Mouse (Mus musculus) forebrain, embryonic 12.5 days (tissue): ENCODE measurements around the gene Gm49673. TPM values are rescaled to one million over a fixed set of nuclear protein-coding genes. Genes with fewer than 3 reads are reported as not detected.
"Not testable (repeated sequence)": the region's sequence is repeated elsewhere in the genome, so short reads cannot be mapped to it uniquely, and the experiment has no call there.

Source experiments
- ATAC-seq: fragments of 200-750 bp; cut with Nextera tagmentation; 2 replicates; pipeline ENCODE4 v1.8.0; 2017; ENCODE audit warnings: moderate TSS enrichment; ENCODE audit not compliant: low FRiP score
- H3K27ac ChIP-seq: fragments of 300-500 bp; sonication (generic); 2 replicates; pipeline ENCODE4 v1.5.1; 2016; ENCODE audit warnings: mild to moderate bottlenecking
- H3K27me3 ChIP-seq: fragments of 300-500 bp; sonication (generic); 2 replicates; pipeline ENCODE4 v1.6.1; 2016; ENCODE audit warnings: mild to moderate bottlenecking
- H3K36me3 ChIP-seq: fragments of 300-500 bp; sonication (generic); replicated peaks from 2 replicates; pipeline ENCODE4 v1.6.1; 2016; ENCODE audit warnings: mild to moderate bottlenecking
- H3K4me1 ChIP-seq: fragments of 300-500 bp; sonication (generic); 2 replicates; pipeline ENCODE4 v1.6.1; 2016
- H3K4me2 ChIP-seq: fragments of 300-500 bp; sonication (generic); 2 replicates; pipeline ENCODE4 v1.6.1; 2016; ENCODE audit warnings: mild to moderate bottlenecking, moderate library complexity
- H3K4me3 ChIP-seq: fragments of 300-500 bp; sonication (generic); replicated peaks from 2 replicates; pipeline ENCODE4 v1.5.1; 2016; ENCODE audit warnings: mild to moderate bottlenecking
- H3K9ac ChIP-seq: fragments of 300-500 bp; sonication (generic); 2 replicates; pipeline ENCODE4 v1.6.1; 2016; ENCODE audit warnings: mild to moderate bottlenecking
- H3K9me3 ChIP-seq: fragments of 300-500 bp; sonication (generic); 2 replicates; pipeline ENCODE4 v1.6.1; 2016
- WGBS: fragments of 180-500 bp; shearing (Covaris S2); methylation state at CpG from one replicate; pipeline ENCODE4 v1.1.7; 2016; 5-methylcytosine and 5-hydroxymethylcytosine counted together
- polyA plus RNA-seq: library from polyadenylated mRNA; unstranded; fragments of >200 nt; fragmentation: Nextera tagmentation; extraction: Ambion mirVana; gene quantifications from 2 replicates; pipeline ENCODE4 v1.2.1, GENCODE M21; 2016

Gm49673 gene
- polyA plus RNA-seq, 1 experiment from 2014 or later, result 0.29 TPM

DNA sequence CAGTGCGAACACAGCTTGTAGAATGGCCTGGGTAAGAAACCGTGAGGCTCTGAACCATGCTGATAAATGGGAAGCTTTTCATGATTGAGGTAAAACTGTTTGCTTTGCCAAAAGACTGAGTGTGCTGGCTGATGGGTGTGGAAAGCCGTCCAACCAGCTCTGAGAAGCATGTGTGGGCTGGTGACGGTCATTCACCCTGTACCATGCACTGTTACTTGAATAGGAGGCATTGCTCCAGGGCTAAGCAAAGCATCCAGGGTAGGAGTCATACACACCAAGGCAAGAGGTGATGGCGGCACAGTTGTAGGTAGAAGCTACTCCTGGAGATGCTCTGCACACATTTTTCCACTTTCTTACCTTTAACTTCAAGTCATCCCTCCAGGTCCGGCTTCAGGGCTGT is 23.0 kb downstream of the Gm49673 start:
- ATAC-seq, H3K4me2 ChIP-seq, H3K9me3 ChIP-seq, H3K4me3 ChIP-seq, H3K9ac ChIP-seq, H3K27ac ChIP-seq, H3K27me3 ChIP-seq, H3K4me1 ChIP-seq, H3K36me3 ChIP-seq: not testable (repeated sequence)
- WGBS, result 92% methylated on average over 3 of the region's 6 CpGs

DNA sequence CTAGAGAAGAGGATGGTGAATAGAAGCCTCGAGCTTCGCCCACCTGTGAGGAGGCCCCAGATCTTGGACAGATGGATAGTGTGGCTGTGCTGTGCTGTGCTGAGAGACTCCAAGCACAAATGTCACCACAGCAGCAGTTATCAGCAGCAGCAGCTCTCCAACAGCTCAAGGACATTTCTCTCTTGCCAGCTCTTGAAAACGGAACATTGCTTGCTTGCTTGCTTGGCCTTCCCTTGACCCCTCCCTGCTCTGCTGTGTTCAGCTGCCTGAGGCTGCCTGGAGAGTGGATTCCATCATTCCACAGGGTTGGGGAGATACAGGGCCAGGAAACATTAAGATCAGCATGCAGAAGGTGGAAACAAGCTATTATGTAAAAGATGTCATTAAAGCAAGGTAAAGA is 24.6 kb downstream of the Gm49673 start:
- H3K36me3 ChIP-seq, H3K27me3 ChIP-seq, H3K4me3 ChIP-seq, ATAC-seq, H3K4me1 ChIP-seq, H3K9me3 ChIP-seq, H3K9ac ChIP-seq, H3K4me2 ChIP-seq, H3K27ac ChIP-seq: not testable (repeated sequence)
- WGBS, result no CpG with 5 or more reads among the region's 3 CpGs

DNA sequence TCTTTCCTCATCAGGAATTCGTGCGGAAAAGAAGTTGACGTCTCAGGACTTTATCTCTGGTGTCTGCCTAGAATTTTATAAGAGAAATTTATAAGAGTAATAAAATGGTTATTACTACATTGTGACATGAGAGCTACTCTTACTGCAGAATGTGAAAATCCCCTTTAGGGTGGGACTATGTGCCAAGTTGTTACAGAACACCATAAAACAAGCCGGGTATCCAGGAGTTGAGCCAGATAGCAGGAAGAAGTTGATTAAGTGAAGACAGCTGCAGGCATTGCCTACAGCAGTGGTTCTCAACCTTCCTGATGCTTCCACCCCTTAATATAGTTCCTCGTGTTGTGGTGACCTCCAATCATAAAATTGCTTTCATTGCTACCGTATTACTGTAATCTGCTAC is 30.7 kb downstream of the Gm49673 start:
- not testable (repeated sequence) for ATAC-seq, H3K9me3 ChIP-seq, H3K9ac ChIP-seq, H3K4me1 ChIP-seq, H3K27me3 ChIP-seq, H3K36me3 ChIP-seq, H3K27ac ChIP-seq, H3K4me3 ChIP-seq, H3K4me2 ChIP-seq
- WGBS, result no CpG with 5 or more reads among the region's 6 CpGs

DNA sequence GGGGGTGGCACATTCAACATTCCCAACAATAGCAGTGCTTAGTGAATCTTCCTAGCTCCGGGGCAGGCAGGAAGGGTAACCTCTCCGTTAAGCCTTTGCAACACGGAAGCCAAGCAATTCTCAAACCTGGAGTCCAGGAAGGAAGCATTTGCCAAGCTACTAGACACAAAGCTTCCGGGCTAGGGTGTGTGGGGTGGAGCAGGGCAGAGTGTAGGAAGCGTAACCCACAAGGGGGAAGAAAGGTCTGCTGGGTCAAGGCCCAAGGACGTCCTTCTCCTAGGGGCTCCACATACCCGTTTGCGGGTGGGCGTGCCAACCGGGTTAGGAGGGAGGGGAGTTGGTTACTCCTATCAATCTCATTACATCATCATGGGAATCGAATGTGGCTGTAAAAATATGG is 31.2 kb downstream of the Gm49673 start:
- H3K4me3 ChIP-seq, H3K4me1 ChIP-seq, H3K4me2 ChIP-seq, H3K36me3 ChIP-seq, H3K9me3 ChIP-seq, H3K27ac ChIP-seq, H3K9ac ChIP-seq, ATAC-seq, H3K27me3 ChIP-seq: not testable (repeated sequence)
- WGBS, result 86% methylated on average over 7 of the region's 11 CpGs

DNA sequence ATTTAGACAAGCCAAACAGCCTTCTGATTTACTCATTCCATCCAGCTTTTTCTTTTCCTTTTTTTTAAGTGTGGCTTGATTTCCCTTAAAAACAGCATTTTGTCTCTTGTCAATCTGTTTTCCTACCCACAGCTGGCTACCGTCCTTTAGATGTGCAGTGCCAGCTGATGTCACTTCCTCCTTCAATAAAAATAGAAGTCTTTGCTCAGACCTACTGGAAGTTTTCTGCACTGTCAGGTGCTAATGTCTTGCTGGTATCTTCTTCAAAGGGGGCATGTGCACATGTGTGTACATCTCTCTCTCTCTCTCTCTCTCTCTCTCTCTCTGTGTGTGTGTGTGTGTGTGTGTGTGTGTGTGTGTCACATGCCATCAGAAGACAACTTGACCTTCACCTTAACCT is 35.4 kb downstream of the Gm49673 start:
- not testable (repeated sequence) for H3K9ac ChIP-seq, H3K27ac ChIP-seq, H3K4me1 ChIP-seq, H3K36me3 ChIP-seq, H3K4me2 ChIP-seq, ATAC-seq, H3K9me3 ChIP-seq, H3K4me3 ChIP-seq, H3K27me3 ChIP-seq
- no CpG with 5 or more reads among the region's 1 CpGs for WGBS

DNA sequence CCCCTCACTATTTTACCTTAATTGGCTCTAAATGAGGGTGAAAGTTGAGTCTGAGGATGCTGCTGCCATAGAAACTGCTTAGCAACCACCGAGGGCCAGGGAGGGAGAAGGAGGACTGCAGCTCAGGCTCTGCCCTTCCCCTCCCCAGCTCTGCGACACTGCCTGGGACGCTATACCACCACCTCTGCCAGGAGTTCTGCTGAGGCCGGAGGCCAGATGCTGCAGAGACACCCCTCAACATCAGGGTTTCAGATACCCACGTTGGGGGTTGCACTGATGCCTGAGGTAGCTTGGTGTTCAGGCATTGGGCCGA is 46.3 kb downstream of the Gm49673 start:
- not testable (repeated sequence) for H3K4me1 ChIP-seq, H3K27ac ChIP-seq, H3K4me3 ChIP-seq, H3K27me3 ChIP-seq, H3K9me3 ChIP-seq, H3K36me3 ChIP-seq, H3K9ac ChIP-seq, H3K4me2 ChIP-seq
- ATAC-seq, result peak; percentile 92
- 26% methylated on average over 4 of the region's 6 CpGs for WGBS

DNA sequence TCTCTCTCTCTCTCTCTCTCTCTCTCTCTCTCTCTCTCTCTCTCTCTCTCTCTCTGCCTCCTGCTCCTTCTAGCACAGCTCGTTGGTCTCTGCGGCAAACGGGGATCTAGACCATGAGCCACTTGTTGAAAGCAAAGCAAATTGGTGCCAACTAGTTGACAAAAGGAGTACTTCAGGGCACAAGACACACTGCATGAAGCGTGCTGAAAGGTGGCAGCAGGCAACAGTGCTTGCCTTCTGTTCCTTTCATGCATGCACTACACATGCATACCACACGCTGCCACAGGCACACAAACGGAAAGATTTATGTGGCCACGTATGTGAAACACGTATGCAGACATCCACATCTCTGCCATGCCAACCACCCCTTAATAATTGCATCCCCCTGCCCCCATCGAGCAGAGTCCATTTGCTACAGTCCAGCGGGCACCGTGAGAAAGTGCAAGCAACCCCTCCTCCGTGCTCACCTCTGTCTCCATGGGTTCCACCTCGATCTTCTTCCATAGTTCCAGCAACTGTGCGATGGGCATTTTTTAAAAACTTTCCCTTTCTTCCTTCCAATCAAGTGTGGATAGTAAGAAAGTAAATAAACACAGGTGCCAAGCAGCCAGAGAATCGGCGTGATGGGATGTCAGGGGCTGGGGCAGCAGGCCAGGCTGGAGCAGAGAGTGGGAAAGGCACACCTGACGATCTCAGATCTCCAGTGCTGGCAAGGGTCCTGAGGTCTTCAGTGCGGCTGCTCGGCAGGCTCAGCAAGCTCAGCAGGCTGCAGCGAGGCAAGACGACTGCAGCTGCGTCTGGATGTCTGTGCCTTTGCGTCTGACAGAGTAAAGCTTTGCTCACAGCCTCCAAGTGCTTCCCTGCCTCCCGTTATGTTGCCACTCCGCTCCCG is 46.9 kb downstream of the Gm49673 start:
- H3K4me3 ChIP-seq, H3K36me3 ChIP-seq, H3K9ac ChIP-seq, H3K27me3 ChIP-seq, H3K27ac ChIP-seq, H3K4me1 ChIP-seq, H3K4me2 ChIP-seq, H3K9me3 ChIP-seq: not testable (repeated sequence)
- peak; percentile 85 for ATAC-seq
- WGBS, result 28% methylated on average over 7 of the region's 26 CpGs

DNA sequence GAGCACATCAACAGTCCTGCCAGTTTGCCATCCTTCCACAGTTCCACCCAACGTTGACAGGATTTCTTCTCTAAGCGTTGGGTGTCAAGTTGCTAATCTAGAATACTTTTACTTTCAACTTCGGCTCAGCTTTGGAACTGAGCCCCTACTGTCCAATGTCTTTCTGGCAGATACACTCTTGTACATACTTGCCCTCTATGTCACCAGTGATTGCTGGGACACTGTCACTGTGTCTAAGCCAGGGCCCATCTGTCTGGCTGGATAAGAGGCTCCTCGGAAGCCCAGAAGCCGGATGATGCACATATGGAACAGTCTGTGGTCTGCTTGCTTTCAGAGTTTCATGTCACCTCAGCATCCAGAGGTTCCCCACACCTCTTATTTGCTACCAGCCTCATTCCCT is 51.4 kb downstream of the Gm49673 start:
- H3K27ac ChIP-seq, H3K9ac ChIP-seq, ATAC-seq, H3K4me2 ChIP-seq, H3K4me1 ChIP-seq, H3K36me3 ChIP-seq, H3K4me3 ChIP-seq, H3K9me3 ChIP-seq, H3K27me3 ChIP-seq: not testable (repeated sequence)
- 75% methylated on average over 3 of the region's 5 CpGs for WGBS

DNA sequence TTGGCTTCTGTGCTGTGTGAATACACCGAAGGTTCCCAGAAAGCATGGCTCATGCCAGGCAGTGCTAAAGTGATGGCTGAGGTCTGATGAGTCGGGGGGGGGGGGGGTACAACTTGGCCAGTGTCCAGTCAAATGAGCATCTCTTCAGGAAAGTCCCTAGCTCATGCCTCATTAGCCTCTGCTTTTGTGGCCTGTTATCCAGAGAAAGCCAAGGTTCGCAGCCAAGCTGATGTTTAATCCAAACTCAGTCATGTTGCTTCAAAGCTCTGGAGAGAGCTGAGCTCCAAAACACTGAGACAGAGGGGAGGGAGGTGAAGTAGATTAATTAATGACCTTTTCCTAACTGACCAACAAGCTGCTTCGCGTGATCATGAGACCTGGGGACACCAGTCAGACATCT is 51.9 kb downstream of the Gm49673 start:
- H3K27ac ChIP-seq, ATAC-seq, H3K9me3 ChIP-seq, H3K4me2 ChIP-seq, H3K36me3 ChIP-seq, H3K27me3 ChIP-seq, H3K9ac ChIP-seq, H3K4me3 ChIP-seq, H3K4me1 ChIP-seq: not testable (repeated sequence)
- 45% methylated on average over 3 of the region's 5 CpGs for WGBS

DNA sequence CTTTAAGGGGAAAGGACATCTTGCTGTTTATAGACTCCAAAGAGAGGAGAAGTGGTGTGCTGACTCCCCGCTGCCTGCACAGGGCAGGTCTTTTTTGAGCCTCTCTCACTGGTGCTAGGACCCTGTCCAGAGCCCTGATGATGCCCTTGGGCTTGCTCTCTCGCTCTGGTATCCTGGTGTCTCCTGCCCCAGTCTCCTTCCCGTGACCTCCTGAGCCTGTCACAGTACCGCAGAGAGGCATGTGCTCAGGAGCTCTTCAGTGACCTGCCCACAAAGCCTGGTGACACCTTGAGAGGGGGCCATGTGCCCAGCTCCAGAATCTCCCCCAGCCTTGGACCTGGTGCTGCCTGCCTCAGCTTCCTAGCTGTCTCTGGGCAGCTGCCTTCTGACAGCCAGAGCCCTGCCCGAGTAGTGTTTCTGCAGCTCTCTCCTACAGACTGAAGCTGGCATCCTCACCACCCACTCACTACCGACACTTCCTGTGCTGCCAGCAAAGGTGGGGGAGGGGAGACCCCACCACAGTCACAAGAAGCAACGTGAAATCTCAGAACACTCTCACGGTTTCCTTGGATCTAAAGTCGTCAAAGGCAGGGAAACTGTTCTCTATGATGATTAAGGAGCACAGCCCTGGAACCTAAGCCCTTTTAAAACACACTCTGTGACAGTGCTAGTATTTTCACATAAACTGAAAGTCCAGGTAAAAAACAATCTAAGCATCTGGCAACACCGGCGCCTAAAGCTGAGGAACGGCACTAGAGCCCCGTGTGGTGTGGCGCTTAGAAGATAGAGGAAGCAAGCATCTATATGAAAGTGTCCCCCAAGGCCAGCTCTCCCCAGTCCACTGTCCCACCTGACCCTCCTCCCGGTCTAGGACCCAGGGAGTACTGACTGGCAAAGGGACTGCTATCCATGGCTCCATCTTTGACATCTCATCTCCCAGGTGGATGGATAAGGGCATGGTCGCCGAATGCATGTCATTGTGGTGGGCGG is 54.8 kb downstream of the Gm49673 start:
- not testable (repeated sequence) for H3K4me1 ChIP-seq, H3K27ac ChIP-seq, H3K9ac ChIP-seq, H3K27me3 ChIP-seq, H3K4me2 ChIP-seq, H3K36me3 ChIP-seq, ATAC-seq, H3K9me3 ChIP-seq, H3K4me3 ChIP-seq
- 60% methylated on average over 4 of the region's 18 CpGs for WGBS

DNA sequence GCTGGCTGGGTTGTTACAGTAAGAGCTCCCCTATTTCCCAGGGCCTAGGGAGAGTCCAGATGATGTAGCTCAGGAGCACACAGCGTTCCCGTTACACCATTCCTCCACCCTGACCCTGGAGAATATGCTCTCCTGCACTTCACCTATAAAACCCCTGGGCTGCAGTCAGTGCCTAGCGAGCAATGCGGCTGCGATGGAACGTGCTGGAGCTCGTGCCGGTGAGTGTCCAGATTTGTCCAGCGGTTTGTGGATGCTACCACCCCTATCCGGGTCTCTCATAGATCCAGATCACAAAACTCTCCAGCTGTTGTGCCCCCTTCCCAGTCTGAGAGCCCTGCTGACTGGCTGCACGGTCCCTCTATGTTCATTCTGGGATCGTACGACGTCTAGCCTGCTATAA is 56.3 kb downstream of the Gm49673 start:
- H3K9ac ChIP-seq, H3K9me3 ChIP-seq, H3K27ac ChIP-seq, ATAC-seq, H3K4me1 ChIP-seq, H3K27me3 ChIP-seq, H3K36me3 ChIP-seq, H3K4me2 ChIP-seq, H3K4me3 ChIP-seq: not testable (repeated sequence)
- 91% methylated on average over 14 of the region's 14 CpGs for WGBS

DNA sequence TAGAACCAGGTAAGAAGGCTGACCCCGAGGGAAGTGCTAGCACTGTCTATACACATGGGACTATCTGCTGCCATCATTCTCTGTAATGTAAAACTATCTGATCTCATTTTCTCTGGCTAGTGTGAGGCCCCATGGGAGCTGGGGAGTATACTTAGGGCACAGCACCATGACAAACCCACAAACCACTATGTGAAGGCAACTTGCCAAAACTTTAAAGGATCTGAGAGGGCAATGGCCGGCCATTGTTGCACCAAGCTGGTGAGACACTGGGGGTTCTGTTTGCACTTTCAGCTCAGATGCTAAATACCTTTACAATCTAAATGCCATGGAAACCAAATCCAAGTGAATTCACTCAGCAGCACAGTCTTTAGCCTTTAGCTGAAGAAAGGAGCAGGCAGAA is 77.7 kb downstream of the Gm49673 start:
- not testable (repeated sequence) for H3K36me3 ChIP-seq, H3K9me3 ChIP-seq, H3K27ac ChIP-seq, ATAC-seq, H3K4me2 ChIP-seq, H3K4me1 ChIP-seq, H3K9ac ChIP-seq, H3K4me3 ChIP-seq, H3K27me3 ChIP-seq
- 90% methylated on average over 2 of the region's 2 CpGs for WGBS
